Mouse (Mus musculus) thymus, adult 2 months (tissue): ENCODE measurements around the gene Ubtd1. TPM values are rescaled to one million over a fixed set of nuclear protein-coding genes. Genes with fewer than 3 reads are reported as not detected.
"Not testable (repeated sequence)": the region's sequence is repeated elsewhere in the genome, so short reads cannot be mapped to it uniquely, and the experiment has no call there.

Source experiments
- DNase-seq: peaks from one replicate; pipeline ENCODE4 v3.0.0; 2021
- H3K27ac ChIP-seq: fragments of 200-500 bp; 2 replicates; pipeline ENCODE4 v1.5.1; 2012; ENCODE audit warnings: low read length, control low read depth; ENCODE audit not compliant: control insufficient read depth, insufficient read depth
- H3K27me3 ChIP-seq: fragments of 200-500 bp; 2 replicates; pipeline ENCODE4 v1.6.1; 2012; ENCODE audit warnings: mild to moderate bottlenecking, low read length, moderate library complexity, mixed read lengths; ENCODE audit not compliant: control insufficient read depth, insufficient read depth
- H3K36me3 ChIP-seq: fragments of 200-500 bp; 2 replicates; pipeline ENCODE4 v1.6.1; 2012; ENCODE audit warnings: mild to moderate bottlenecking, low read length, moderate library complexity; ENCODE audit not compliant: control insufficient read depth, insufficient read depth
- H3K4me1 ChIP-seq: fragments of 200-500 bp; replicated peaks from 2 replicates; pipeline ENCODE4 v1.6.1; 2012; ENCODE audit warnings: low read length; ENCODE audit not compliant: control insufficient read depth, insufficient read depth
- H3K4me3 ChIP-seq: fragments of 200-500 bp; 2 replicates; pipeline ENCODE4 v1.5.1; 2012; ENCODE audit warnings: mild to moderate bottlenecking, low read length, control low read depth, moderate library complexity; ENCODE audit not compliant: control insufficient read depth, insufficient read depth
- CTCF ChIP-seq: fragments of 200-500 bp; IDR thresholded peaks from 2 replicates; pipeline ENCODE4 v1.5.1; 2012; ENCODE audit warnings: mild to moderate bottlenecking, control low read depth, low read length, moderate library complexity, borderline replicate concordance; ENCODE audit not compliant: control insufficient read depth, poor library complexity, insufficient read depth; ENCODE audit errors: extremely low read depth
- POLR2A ChIP-seq: fragments of 200-500 bp; IDR thresholded peaks from 2 replicates; pipeline ENCODE4 v1.6.1; 2012; ENCODE audit warnings: mild to moderate bottlenecking, low read length, control low read depth, moderate library complexity; ENCODE audit not compliant: control insufficient read depth, poor library complexity, insufficient read depth; ENCODE audit errors: extremely low read depth
- WGBS: fragments of 180-500 bp; shearing (Covaris S2); methylation state at CpG from one replicate; pipeline ENCODE4 v1.1.7; 2018; 5-methylcytosine and 5-hydroxymethylcytosine counted together
- polyA plus RNA-seq: library from polyadenylated mRNA; depleted of rRNA; stranded (reverse); fragments of >200 nt; gene quantifications from 2 replicates; pipeline ENCODE4 v1.2.3, GENCODE M21; 2012; rRNA removed

Gene Ubtd1
- polyA plus RNA-seq, 1 experiment, result 36.9 TPM

DNA sequence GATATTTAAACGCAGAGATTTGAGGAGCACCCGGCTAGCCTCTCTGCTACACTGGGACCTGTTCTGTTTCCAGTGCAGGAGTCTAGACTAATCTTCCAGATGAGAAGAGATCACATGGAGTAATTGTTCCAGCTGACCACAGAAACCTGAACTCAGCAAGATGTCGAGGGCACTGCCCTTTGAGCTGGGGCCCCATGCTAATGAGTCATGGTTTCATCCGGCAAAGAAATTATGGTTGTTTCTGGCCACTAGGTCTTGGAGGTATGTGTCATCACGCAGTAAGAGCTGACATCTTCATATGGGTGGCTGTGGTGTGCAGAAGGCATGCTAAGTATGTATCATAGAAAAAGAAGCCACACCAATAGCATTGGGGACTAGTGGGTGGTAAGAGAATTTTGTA, 98.4 kb downstream of the Ubtd1 start:
- H3K27ac ChIP-seq, result no peak overlapping the region
- no peaks in the 10 kb centered on the region for H3K27me3 ChIP-seq
- DNase-seq, result no peak
- 89% methylated on average over 5 of the region's 5 CpGs for WGBS
- TF ChIP-seq POLR2A, result no peak
- no peak overlapping the region for H3K4me3 ChIP-seq
- H3K36me3 ChIP-seq, result no peaks in the 10 kb centered on the region
- no peaks in the 10 kb centered on the region for H3K4me1 ChIP-seq

DNA sequence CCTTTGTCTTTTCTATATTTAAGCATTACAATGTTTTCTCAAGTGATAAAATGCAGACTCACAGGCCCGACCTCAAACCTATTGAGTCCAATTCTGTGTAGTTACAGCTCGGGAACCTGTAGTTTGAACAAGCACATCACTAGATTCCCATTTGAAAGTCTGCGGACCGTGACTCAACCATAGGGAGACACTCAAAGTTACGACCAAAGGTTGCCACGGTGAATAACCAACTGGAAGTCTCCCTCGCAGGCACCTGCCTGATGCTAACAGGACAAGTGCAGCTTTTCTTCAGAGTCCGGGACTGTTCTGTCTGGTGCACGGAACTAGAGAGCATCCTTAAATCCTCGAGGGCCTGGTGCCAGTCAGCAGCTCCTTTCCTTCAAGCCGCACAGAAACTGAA, 98.9 kb downstream of the Ubtd1 start:
- TF ChIP-seq POLR2A (no peak), CTCF (no peak)
- H3K4me3 ChIP-seq, result no peak overlapping the region
- 89% methylated on average over 11 of the region's 11 CpGs for WGBS

DNA sequence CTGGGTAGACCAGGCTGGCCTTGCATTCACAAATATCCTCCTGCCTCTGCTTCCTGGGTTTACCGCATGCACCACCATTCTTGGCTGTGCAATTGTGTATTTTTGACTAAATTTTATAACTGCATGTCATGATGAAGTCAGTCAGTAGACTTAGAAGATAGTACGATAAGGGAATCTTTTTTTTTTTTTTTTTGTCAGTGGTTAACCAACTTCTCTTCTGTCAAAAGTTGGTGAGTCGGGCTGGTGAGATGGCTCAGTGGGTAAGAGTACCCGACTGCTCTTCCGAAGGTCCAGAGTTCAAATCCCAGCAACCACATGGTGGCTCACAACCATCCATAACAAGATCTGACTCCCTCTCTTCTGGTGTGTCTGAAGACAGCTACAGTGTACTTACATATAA, 100.0 kb downstream of the Ubtd1 start:
- H3K4me3 ChIP-seq, DNase-seq, H3K4me1 ChIP-seq, H3K27ac ChIP-seq, H3K27me3 ChIP-seq, H3K36me3 ChIP-seq: not testable (repeated sequence)
- 42% methylated on average over 5 of the region's 5 CpGs for WGBS

More for the DNA sequence above, 98.9 kb downstream of the Ubtd1 start:
- DNase-seq, result no peak
- no peaks in the 10 kb centered on the region for H3K36me3 ChIP-seq
- no peak overlapping the region for H3K27ac ChIP-seq
- no peaks in the 10 kb centered on the region for H3K27me3 ChIP-seq
- H3K4me1 ChIP-seq, result no peaks in the 10 kb centered on the region

Other genes starting within 250 kb of the Ubtd1 start
- gene Slit1, start 238.1 kb upstream of the Ubtd1 start, polyA plus RNA-seq, result 0.94 and 1.0 TPM in 2 replicates
- 18.8 and 23.0 TPM in 2 replicates for gene Arhgap19, start 179.7 kb upstream of the Ubtd1 start, polyA plus RNA-seq
- gene Frat1, start 151.8 kb upstream of the Ubtd1 start, polyA plus RNA-seq, result 15.4 and 26.4 TPM in 2 replicates
- 27.4 and 44.5 TPM in 2 replicates for gene Frat2, start 133.6 kb upstream of the Ubtd1 start, polyA plus RNA-seq
- 9.7 and 10.9 TPM in 2 replicates for gene Rrp12, start 85.6 kb upstream of the Ubtd1 start, polyA plus RNA-seq
- gene Pgam1, start 69.8 kb upstream of the Ubtd1 start, polyA plus RNA-seq, result 187 and 200 TPM in 2 replicates
- 20.3 and 20.5 TPM in 2 replicates for gene Exosc1, start 48.3 kb upstream of the Ubtd1 start, polyA plus RNA-seq
- 162 and 176 TPM in 2 replicates for gene Zdhhc16, start 48.3 kb upstream of the Ubtd1 start, polyA plus RNA-seq
- gene Mms19, start 606 bp upstream of the Ubtd1 start, polyA plus RNA-seq, result 142 TPM in 2 replicates
- gene Ankrd2, start 54.2 kb downstream of the Ubtd1 start, polyA plus RNA-seq, result 0.20 TPM in 1 of 2 replicates, not detected in the other
- gene Hoga1, start 63.8 kb downstream of the Ubtd1 start, polyA plus RNA-seq, result 0.84 and 1.2 TPM in 2 replicates
- gene 4933411K16Rik, start 70.5 kb downstream of the Ubtd1 start, polyA plus RNA-seq, result 0.27 TPM in 1 of 2 replicates, not detected in the other
- 0.98 and 1.1 TPM in 2 replicates for gene Morn4, start 104.6 kb downstream of the Ubtd1 start, polyA plus RNA-seq
- 36.8 and 42.2 TPM in 2 replicates for gene Pi4k2a, start 108.7 kb downstream of the Ubtd1 start, polyA plus RNA-seq
- gene Avpi1, start 147.3 kb downstream of the Ubtd1 start, polyA plus RNA-seq, result 13.0 and 15.9 TPM in 2 replicates
- 44.4 and 45.7 TPM in 2 replicates for gene Marveld1, start 165.6 kb downstream of the Ubtd1 start, polyA plus RNA-seq
- 89.7 and 96.4 TPM in 2 replicates for gene Zfyve27, start 182.2 kb downstream of the Ubtd1 start, polyA plus RNA-seq
- gene Sfrp5, start 220.5 kb downstream of the Ubtd1 start, polyA plus RNA-seq, result 2.0 and 2.4 TPM in 2 replicates